ENCODE assay signal across 9 mouse cellular contexts in the genomic region with DNA sequence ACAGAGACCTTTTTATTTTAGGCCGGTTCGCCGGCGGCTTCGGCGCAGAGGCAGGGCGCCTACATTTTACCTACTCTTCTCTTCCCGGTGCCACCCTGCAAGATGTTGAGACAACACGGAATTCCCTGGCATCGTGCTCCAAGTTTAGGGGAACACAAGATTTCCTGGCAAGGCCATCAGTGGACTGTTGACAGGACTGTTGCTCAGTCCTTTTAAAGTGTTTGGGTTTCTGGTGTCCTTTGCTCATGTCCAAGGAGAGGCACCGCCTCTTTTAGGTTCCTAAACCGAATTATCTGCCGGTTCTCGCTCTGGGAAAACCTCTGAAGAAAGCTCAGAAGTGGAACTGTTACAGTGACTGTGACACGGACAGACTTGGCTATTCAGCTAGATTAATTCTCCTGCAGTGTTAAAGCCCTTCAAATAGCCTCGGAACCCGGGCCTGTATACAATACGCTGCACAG. TPM values are rescaled to one million over a fixed set of nuclear protein-coding genes. Genes with fewer than 3 reads are reported as not detected.
DNase-seq lines count a peak whose midpoint lies in the region; ATAC-seq lines count a peak whose summit lies in the region.
"Had no signal": no experiment of that assay in that cellular context is flagged by ENCODE, and none has a peak within 500 bp of the region (broad histone marks: within the 10 kb centered on the region; RNA-seq: fewer than 3 reads in every experiment).

No protein-coding gene starts in this region.

- 1% methylated on average over 18 of the region's 18 CpGs for WGBS in heart, embryonic 10.5 days
- 1% methylated on average over 18 of the region's 18 CpGs for WGBS in limb, embryonic 13.5 days
- WGBS in neural tube, embryonic 12.5 days: 2% methylated on average over 18 of the region's 18 CpGs

- H3K4me2 ChIP-seq in limb, embryonic 13.5 days (replicated peaks): peak overlapping the region; percentile 99
- H3K4me2 ChIP-seq in neural tube, embryonic 12.5 days (replicated peaks): peak overlapping the region; percentile 90

- H3K4me3 ChIP-seq in heart, embryonic 10.5 days: peak overlapping the region; percentile 69
- peak overlapping the region; percentile 68 for H3K4me3 ChIP-seq in limb, embryonic 13.5 days
- peak overlapping the region; percentile 52 for H3K4me3 ChIP-seq in neural tube, embryonic 12.5 days

- DNase-seq in kidney, adult 18-20 months: peak; percentile 26
- DNase-seq in kidney, adult 8-10 months: no peak
- DNase-seq in adipocyte (ENCODE audit: low spot score): peak; percentile 67
- no peak for DNase-seq in heart, embryonic 10.5 days (ENCODE audit: low spot score)
- DNase-seq in adrenal gland, postnatal 10 days: no peak

- peaks cover 34% of the 10 kb centered on the region for H3K4me1 ChIP-seq in heart, embryonic 10.5 days
- H3K4me1 ChIP-seq in limb, embryonic 13.5 days: peaks cover 53% of the 10 kb centered on the region
- peaks cover 33% of the 10 kb centered on the region for H3K4me1 ChIP-seq in neural tube, embryonic 12.5 days

- no peaks in the 10 kb centered on the region for H3K9me3 ChIP-seq in heart, embryonic 10.5 days
- no peaks in the 10 kb centered on the region for H3K9me3 ChIP-seq in limb, embryonic 13.5 days
- no peaks in the 10 kb centered on the region for H3K9me3 ChIP-seq in neural tube, embryonic 12.5 days

- peak overlapping the region; percentile 91 for H3K9ac ChIP-seq in limb, embryonic 13.5 days
- peak overlapping the region; percentile 75; the same call in 1 of the 2 replicates for H3K9ac ChIP-seq in neural tube, embryonic 12.5 days

- ATAC-seq in limb, embryonic 13.5 days (ENCODE audit: low FRiP score, low read depth): no peak
- no peak; the same call in 1 of the 2 replicates for ATAC-seq in neural tube, embryonic 12.5 days (ENCODE audit: low FRiP score, low read depth)
- no peak for ATAC-seq in megakaryocyte, adult 5-6 weeks (ENCODE audit: poor library complexity, severe bottlenecking)

- no peaks in the 10 kb centered on the region for H3K36me3 ChIP-seq in heart, embryonic 10.5 days
- no peaks in the 10 kb centered on the region; the same call in 1 of the 2 replicates for H3K36me3 ChIP-seq in limb, embryonic 13.5 days
- H3K36me3 ChIP-seq in neural tube, embryonic 12.5 days: no peaks in the 10 kb centered on the region

- peaks cover 63% of the 10 kb centered on the region for H3K27me3 ChIP-seq in heart, embryonic 10.5 days (ENCODE audit: insufficient read depth, poor library complexity, severe bottlenecking)
- H3K27me3 ChIP-seq in limb, embryonic 13.5 days: peaks cover 13% of the 10 kb centered on the region; the same call in 1 of the 2 replicates
- peaks cover 53% of the 10 kb centered on the region for H3K27me3 ChIP-seq in neural tube, embryonic 12.5 days (replicated peaks)

- peak overlapping the region; percentile 81 for H3K27ac ChIP-seq in heart, embryonic 10.5 days
- H3K27ac ChIP-seq in limb, embryonic 13.5 days: peak overlapping the region; percentile 98
- H3K27ac ChIP-seq in neural tube, embryonic 12.5 days: peak overlapping the region; percentile 62; the same call in 1 of the 2 replicates

RNA-seq across cellular contexts. Expression of a gene that starts 0.4 kb away (rescaled TPM):
- polyA plus RNA-seq in heart, embryonic 10.5 days (2016; fragmentation: Nextera tagmentation; extraction: Ambion mirVana): 7.5 and 15.3 TPM in 2 replicates
- 93.3 and 104 TPM in 2 replicates for polyA plus RNA-seq in limb, embryonic 13.5 days (2015; fragmentation: Nextera tagmentation; extraction: Ambion mirVana)
- polyA plus RNA-seq in neural tube, embryonic 12.5 days (2016; fragmentation: Nextera tagmentation; extraction: Ambion mirVana): 25.4 and 29.8 TPM in 2 replicates
- 10 to 100 TPM; 14.2 to 17.8 TPM for total RNA-seq in adrenal gland, postnatal 10 days (2021)
- not detected in 2 replicates for total RNA-seq in megakaryocyte, adult 5-6 weeks (2015)
- total RNA-seq in megakaryocyte, adult 5-6 weeks (2017): not detected in 2 replicates
- total RNA-seq: MEL had no signal

Comparison
In these comparisons a context has a peak if more than half of its experiments do, and no peak if none do; other contexts are left out.
1. DNase-seq: peak in kidney, adult 18-20 months (single experiment) and adipocyte (single experiment); none in kidney, adult 8-10 months (0 of 2), heart, embryonic 10.5 days (single experiment) and adrenal gland, postnatal 10 days (single experiment).
2. Peak in every context shown above with its lines, with median percentiles within 50 percentile points of each other: H3K27ac ChIP-seq and H3K4me3 ChIP-seq.